Mouse (Mus musculus) adrenal gland, adult (tissue): ENCODE data around the gene Zfp109.

Experiments
- DNase-seq, 2 experiments: peaks; one replicate each; pipeline ENCODE4 v3.0.0; 2022 to 2023; ENCODE audit warnings: low spot score in 1 of 2; ENCODE audit not compliant: inconsistent age in 2 of 2

The Zfp109 gene

GRCm38 (mm10) chr7:24208282-24208886, 29.0 kb downstream of the Zfp109 start:
- no peak for DNase-seq

- peak; percentile 73 to 90 for DNase-seq
These were observed 29.7 kb downstream of the Zfp109 start for GRCm38 (mm10) chr7:24207488-24208261.

GRCm38 (mm10) chr7:24196961-24197360, 40.4 kb downstream of the Zfp109 start:
- DNase-seq = no peak

GRCm38 (mm10) chr7:24193157-24193556, 44.2 kb downstream of the Zfp109 start:
- no peak for DNase-seq

GRCm38 (mm10) chr7:24191361-24191760, 46.0 kb downstream of the Zfp109 start:
- DNase-seq = no peak

- DNase-seq = no peak
These were observed 47.8 kb downstream of the Zfp109 start for GRCm38 (mm10) chr7:24189571-24189944.

- no peak for DNase-seq
These were observed 48.3 kb downstream of the Zfp109 start for GRCm38 (mm10) chr7:24188901-24189570.

- no peak for DNase-seq
These were observed 49.7 kb downstream of the Zfp109 start for GRCm38 (mm10) chr7:24187611-24188010.
